ENCODE assay signal across 8 mouse cellular contexts in the genomic region with DNA sequence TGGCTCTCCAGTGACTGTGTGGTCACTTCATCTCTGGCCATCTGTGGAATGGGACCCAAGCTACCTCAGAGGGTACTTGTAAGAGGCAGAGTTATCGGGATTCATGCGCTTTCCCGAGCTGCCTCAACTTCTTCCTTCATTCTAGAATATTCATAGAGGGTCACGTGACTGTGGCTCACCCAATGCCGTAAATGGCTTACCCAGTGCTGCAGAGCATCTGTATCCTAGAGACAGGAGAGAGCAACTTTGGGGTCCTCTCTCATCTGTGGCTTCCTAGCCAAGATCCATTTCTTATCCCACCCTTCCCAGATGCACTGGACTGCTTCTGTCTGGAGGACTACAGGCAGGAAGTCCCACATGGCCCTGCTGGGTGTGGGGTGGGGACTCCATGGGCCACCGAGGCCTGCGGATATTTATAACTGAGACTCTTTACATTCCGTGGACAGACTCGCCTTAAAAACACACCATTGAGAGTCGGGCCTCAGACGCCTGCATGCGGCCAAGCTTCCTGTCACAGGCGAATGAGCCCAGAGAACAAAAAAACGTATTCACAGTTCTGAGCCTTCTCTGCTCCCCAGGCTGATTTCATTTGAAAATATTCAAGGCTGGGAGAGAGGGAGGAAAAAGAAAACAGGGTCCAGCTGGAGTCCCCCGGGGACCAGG.
DNase-seq lines count a peak whose midpoint lies in the region; ATAC-seq lines count a peak whose summit lies in the region.

No protein-coding gene starts in this region.

- H3K27me3 ChIP-seq in neural tube, embryonic 11.5 days (ENCODE audit: control insufficient read depth, insufficient read depth, low read length) = no peaks in the 10 kb centered on the region
- H3K27me3 ChIP-seq in forebrain, embryonic 13.5 days = no peaks in the 10 kb centered on the region
- no peaks in the 10 kb centered on the region for H3K27me3 ChIP-seq in limb, embryonic 10.5 days (ENCODE audit: low read depth, poor library complexity, severe bottlenecking)
- H3K27me3 ChIP-seq in neural tube, embryonic 15.5 days (replicated peaks) = no peaks in the 10 kb centered on the region

- peak; percentile 36 for DNase-seq in neural tube, embryonic 11.5 days (ENCODE audit: low spot score)
- DNase-seq in neural tube, embryonic 10.5 days (ENCODE audit: extremely low spot score, low spot score) = no peak
- DNase-seq in limb, embryonic 10.5 days (ENCODE audit: low spot score) = no peak
- no peak for DNase-seq in kidney, postnatal 36 days
- no peak for DNase-seq in spleen, postnatal 4 days (ENCODE audit: low spot score in 2 of 2)

- no peak overlapping the region for H3K9ac ChIP-seq in neural tube, embryonic 11.5 days (ENCODE audit: low read length)
- no peak overlapping the region for H3K9ac ChIP-seq in forebrain, embryonic 13.5 days
- H3K9ac ChIP-seq in neural tube, embryonic 15.5 days (replicated peaks) = no peak overlapping the region

- 0 out of 2 replicates have a peak, but pooled peaks have one; percentile 18 for ATAC-seq in neural tube, embryonic 11.5 days (ENCODE audit: insufficient read depth, low FRiP score, low TSS enrichment)
- ATAC-seq in forebrain, embryonic 13.5 days = peak; percentile 34; the same call in 1 of the 2 replicates
- 0 out of 2 replicates have a peak, but pooled peaks have one; percentile 31 for ATAC-seq in neural tube, embryonic 15.5 days (ENCODE audit: low FRiP score)
- ATAC-seq in granulocyte monocyte progenitor cell, adult 5-6 weeks (replicated peaks; ENCODE audit: poor library complexity, severe bottlenecking) = no peak

- peak overlapping the region; percentile 61 for H3K27ac ChIP-seq in neural tube, embryonic 11.5 days (ENCODE audit: low read depth, low read length)
- peak overlapping the region; percentile 61 for H3K27ac ChIP-seq in forebrain, embryonic 13.5 days
- peak overlapping the region; percentile 94 for H3K27ac ChIP-seq in limb, embryonic 10.5 days
- H3K27ac ChIP-seq in neural tube, embryonic 15.5 days (replicated peaks) = peak overlapping the region; percentile 69

- no peaks in the 10 kb centered on the region for H3K36me3 ChIP-seq in neural tube, embryonic 11.5 days (ENCODE audit: control insufficient read depth, insufficient read depth, low read length)
- H3K36me3 ChIP-seq in forebrain, embryonic 13.5 days (ENCODE audit: poor library complexity, severe bottlenecking) = no peaks in the 10 kb centered on the region
- no peaks in the 10 kb centered on the region for H3K36me3 ChIP-seq in limb, embryonic 10.5 days
- no peaks in the 10 kb centered on the region for H3K36me3 ChIP-seq in neural tube, embryonic 15.5 days

- no peak overlapping the region for H3K4me2 ChIP-seq in neural tube, embryonic 11.5 days (ENCODE audit: low read depth)
- H3K4me2 ChIP-seq in forebrain, embryonic 13.5 days = no peak overlapping the region
- no peak overlapping the region for H3K4me2 ChIP-seq in neural tube, embryonic 15.5 days

- 52% methylated on average over 15 of the region's 15 CpGs for WGBS in neural tube, embryonic 11.5 days
- 48% methylated on average over 15 of the region's 15 CpGs for WGBS in forebrain, embryonic 13.5 days
- 58% methylated on average over 15 of the region's 15 CpGs for WGBS in limb, embryonic 10.5 days
- WGBS in neural tube, embryonic 15.5 days = 44% methylated on average over 15 of the region's 15 CpGs

- H3K4me1 ChIP-seq in neural tube, embryonic 11.5 days (ENCODE audit: control insufficient read depth, insufficient read depth, low read length) = peaks cover 26% of the 10 kb centered on the region
- H3K4me1 ChIP-seq in forebrain, embryonic 13.5 days = peaks cover 28% of the 10 kb centered on the region
- peaks cover 88% of the 10 kb centered on the region for H3K4me1 ChIP-seq in limb, embryonic 10.5 days
- H3K4me1 ChIP-seq in neural tube, embryonic 15.5 days = peaks cover 45% of the 10 kb centered on the region

- H3K4me3 ChIP-seq in neural tube, embryonic 11.5 days (ENCODE audit: low read depth, low read length) = no peak overlapping the region
- no peak overlapping the region for H3K4me3 ChIP-seq in forebrain, embryonic 13.5 days
- H3K4me3 ChIP-seq in limb, embryonic 10.5 days = no peak overlapping the region
- H3K4me3 ChIP-seq in neural tube, embryonic 15.5 days (replicated peaks) = no peak overlapping the region

- no peaks in the 10 kb centered on the region for H3K9me3 ChIP-seq in neural tube, embryonic 11.5 days (ENCODE audit: control insufficient read depth, low read length)
- H3K9me3 ChIP-seq in forebrain, embryonic 13.5 days (replicated peaks) = no peaks in the 10 kb centered on the region
- no peaks in the 10 kb centered on the region for H3K9me3 ChIP-seq in limb, embryonic 10.5 days (replicated peaks)
- H3K9me3 ChIP-seq in neural tube, embryonic 15.5 days (replicated peaks) = no peaks in the 10 kb centered on the region
